Mouse (Mus musculus) c-Kit-positive CD71-negative TER-119-negative erythroid progenitor cells, embryonic 14.5 days (primary cell): ENCODE measurements around the gene Nkx2-2.
"Not testable (repeated sequence)": the region's sequence is repeated elsewhere in the genome, so short reads cannot be mapped to it uniquely, and the experiment has no call there.

Experiments used
- DNase-seq: peaks from one replicate; pipeline ENCODE4 v3.0.0-alpha.2; 2013; ENCODE audit warnings: low read depth

Nkx2-2 gene

GRCm38 (mm10) chr2:147181304-147181665 lies 12.8 kb downstream of the Nkx2-2 start:
- no peak for DNase-seq

GRCm38 (mm10) chr2:147180649-147181303 lies 13.3 kb downstream of the Nkx2-2 start:
- no peak for DNase-seq

GRCm38 (mm10) chr2:147178091-147179059 lies 15.7 kb downstream of the Nkx2-2 start:
- peak; percentile 61 for DNase-seq

- peak; percentile 58 for DNase-seq
These were observed 16.4 kb downstream of the Nkx2-2 start for GRCm38 (mm10) chr2:147177672-147178071.

GRCm38 (mm10) chr2:147175296-147175695 lies 18.7 kb downstream of the Nkx2-2 start:
- DNase-seq = no peak

GRCm38 (mm10) chr2:147173751-147174150 lies 20.3 kb downstream of the Nkx2-2 start:
- no peak for DNase-seq

- DNase-seq = not testable (repeated sequence)
These were observed 23.5 kb downstream of the Nkx2-2 start for GRCm38 (mm10) chr2:147170538-147170937.

GRCm38 (mm10) chr2:147165863-147166262 lies 28.2 kb downstream of the Nkx2-2 start:
- no peak for DNase-seq

GRCm38 (mm10) chr2:147165376-147165775 lies 28.7 kb downstream of the Nkx2-2 start:
- DNase-seq = no peak

GRCm38 (mm10) chr2:147152543-147152942 lies 41.5 kb downstream of the Nkx2-2 start:
- no peak for DNase-seq
